8 mouse cellular contexts compared by ENCODE assay signal in the genomic region with DNA sequence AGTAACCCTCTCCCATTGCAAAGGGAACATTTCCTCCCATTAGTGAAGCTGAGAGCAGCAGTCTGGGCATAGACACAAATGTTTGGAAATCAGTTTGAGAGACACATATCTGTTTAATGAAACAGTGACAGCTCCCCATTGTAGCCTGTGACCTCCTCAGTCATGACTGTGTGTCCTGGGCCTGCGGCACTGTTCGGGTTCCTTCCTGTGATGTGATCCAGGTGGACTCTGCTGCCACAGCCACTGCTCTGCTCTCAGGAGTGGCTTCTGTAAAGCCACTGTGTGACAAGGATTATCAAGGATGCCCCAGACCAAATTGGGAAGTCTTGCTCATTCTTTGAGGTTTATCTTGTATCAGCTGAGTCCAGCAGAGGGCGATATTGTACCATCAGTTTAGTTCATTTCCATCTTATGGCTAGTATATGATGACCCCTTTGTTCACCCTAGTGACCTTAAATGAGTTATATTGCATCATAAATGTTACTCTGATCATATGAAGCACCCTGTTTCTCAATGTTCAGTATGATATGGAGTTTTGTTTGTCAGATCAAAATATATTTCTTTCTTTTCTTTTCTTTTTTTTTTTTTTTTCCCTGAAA. TPM values are rescaled to one million over a fixed set of nuclear protein-coding genes. Genes with fewer than 3 reads are reported as not detected.
DNase-seq lines count a peak whose midpoint lies in the region; ATAC-seq lines count a peak whose summit lies in the region.

No protein-coding gene starts in this region.

- no peak overlapping the region for H3K9ac ChIP-seq in forebrain, embryonic 12.5 days
- H3K9ac ChIP-seq in hindbrain, embryonic 11.5 days (ENCODE audit: low read depth, low read length): no peak overlapping the region

- H3K27ac ChIP-seq in forebrain, embryonic 10.5 days: no peak overlapping the region
- no peak overlapping the region for H3K27ac ChIP-seq in forebrain, embryonic 12.5 days
- no peak overlapping the region for H3K27ac ChIP-seq in hindbrain, embryonic 11.5 days (ENCODE audit: low read depth, low read length)

- H3K36me3 ChIP-seq in forebrain, embryonic 10.5 days (replicated peaks): peaks cover 91% of the 10 kb centered on the region
- H3K36me3 ChIP-seq in forebrain, embryonic 12.5 days (replicated peaks): peaks cover 65% of the 10 kb centered on the region
- H3K36me3 ChIP-seq in hindbrain, embryonic 11.5 days (ENCODE audit: control insufficient read depth, insufficient read depth, low read length): 0 out of 2 replicates have a peak, but pooled peaks cover 2% of the 10 kb centered on the region

- no peak for ATAC-seq in forebrain, embryonic 12.5 days (ENCODE audit: low FRiP score)
- ATAC-seq in hindbrain, embryonic 11.5 days (ENCODE audit: low FRiP score): peak; percentile 45; the same call in 1 of the 2 replicates
- peak; percentile 96 for ATAC-seq in megakaryocyte, adult 5-6 weeks (ENCODE audit: poor library complexity, severe bottlenecking)

- H3K27me3 ChIP-seq in forebrain, embryonic 10.5 days (ENCODE audit: poor library complexity, severe bottlenecking): no peaks in the 10 kb centered on the region
- no peaks in the 10 kb centered on the region for H3K27me3 ChIP-seq in forebrain, embryonic 12.5 days
- H3K27me3 ChIP-seq in hindbrain, embryonic 11.5 days (ENCODE audit: control insufficient read depth, insufficient read depth, low read length): no peaks in the 10 kb centered on the region

- 46% methylated on average over 3 of the region's 3 CpGs for WGBS in forebrain, embryonic 10.5 days
- 51% methylated on average over 3 of the region's 3 CpGs for WGBS in forebrain, embryonic 12.5 days
- 48% methylated on average over 3 of the region's 3 CpGs for WGBS in hindbrain, embryonic 11.5 days

- H3K9me3 ChIP-seq in forebrain, embryonic 10.5 days: no peaks in the 10 kb centered on the region
- no peaks in the 10 kb centered on the region for H3K9me3 ChIP-seq in forebrain, embryonic 12.5 days
- H3K9me3 ChIP-seq in hindbrain, embryonic 11.5 days (ENCODE audit: control insufficient read depth, low read length): no peaks in the 10 kb centered on the region

- no peak overlapping the region for H3K4me3 ChIP-seq in forebrain, embryonic 10.5 days
- H3K4me3 ChIP-seq in forebrain, embryonic 12.5 days (replicated peaks): no peak overlapping the region
- no peak overlapping the region for H3K4me3 ChIP-seq in hindbrain, embryonic 11.5 days (ENCODE audit: low read depth, low read length)

- no peak overlapping the region for H3K4me2 ChIP-seq in forebrain, embryonic 12.5 days
- no peak overlapping the region for H3K4me2 ChIP-seq in hindbrain, embryonic 11.5 days (replicated peaks; ENCODE audit: low read depth, low read length)

- peak; percentile 37 for DNase-seq in forebrain, embryonic 10.5 days (ENCODE audit: extremely low spot score, low spot score)
- peak; percentile 76 for DNase-seq in adipocyte (ENCODE audit: low spot score)
- peak; percentile 80 for DNase-seq in embryo, embryonic 11 days
- DNase-seq in hindbrain, embryonic 11.5 days (ENCODE audit: low spot score): peak; percentile 82
- peak; percentile 17 to 71 for DNase-seq in layer of hippocampus, postnatal 14 days (ENCODE audit: low spot score in 2 of 2)
- peak; percentile 66 for DNase-seq in right cerebral cortex, postnatal 4 days

- no peaks in the 10 kb centered on the region for H3K4me1 ChIP-seq in forebrain, embryonic 10.5 days
- no peaks in the 10 kb centered on the region for H3K4me1 ChIP-seq in forebrain, embryonic 12.5 days
- H3K4me1 ChIP-seq in hindbrain, embryonic 11.5 days (replicated peaks; ENCODE audit: control insufficient read depth, insufficient read depth, low read length): no peaks in the 10 kb centered on the region

RNA-seq across cellular contexts. Expression of gene Pex13, which starts 13.4 kb away (rescaled TPM):
- 29.4 and 31.5 TPM in 2 replicates for polyA plus RNA-seq in forebrain, embryonic 10.5 days (2016; fragmentation: Nextera tagmentation; extraction: Ambion mirVana)
- polyA plus RNA-seq in forebrain, embryonic 12.5 days (2016; fragmentation: Nextera tagmentation; extraction: Ambion mirVana): 42.8 and 45.9 TPM in 2 replicates
- 42.2 and 49.6 TPM in 2 replicates for polyA plus RNA-seq in hindbrain, embryonic 11.5 days (2014; fragmentation: Nextera tagmentation; extraction: Ambion mirVana)
- total RNA-seq in layer of hippocampus, postnatal 14 days (2021): 10 to 100 TPM; 20.5 to 24.5 TPM
- 19.5 and 35.6 TPM in 2 replicates for total RNA-seq in megakaryocyte, adult 5-6 weeks (2015)
- 11.1 and 19.4 TPM in 2 replicates for total RNA-seq in megakaryocyte, adult 5-6 weeks (2017)

RNA-seq across cellular contexts. Expression of gene Pus10, which starts 13.7 kb away (rescaled TPM):
- 26.0 and 26.1 TPM in 2 replicates for polyA plus RNA-seq in forebrain, embryonic 10.5 days (2016; fragmentation: Nextera tagmentation; extraction: Ambion mirVana)
- polyA plus RNA-seq in forebrain, embryonic 12.5 days (2016; fragmentation: Nextera tagmentation; extraction: Ambion mirVana): 23.8 and 24.9 TPM in 2 replicates
- 19.3 and 21.6 TPM in 2 replicates for polyA plus RNA-seq in hindbrain, embryonic 11.5 days (2014; fragmentation: Nextera tagmentation; extraction: Ambion mirVana)
- 10 to 100 TPM; 12.2 to 19.5 TPM for total RNA-seq in layer of hippocampus, postnatal 14 days (2021)
- 14.6 and 21.5 TPM in 2 replicates for total RNA-seq in megakaryocyte, adult 5-6 weeks (2015)
- 26.0 and 31.1 TPM in 2 replicates for total RNA-seq in megakaryocyte, adult 5-6 weeks (2017)

RNA-seq across cellular contexts. Expression of gene 0610010F05Rik, which starts 45.7 kb away (rescaled TPM):
- polyA plus RNA-seq in forebrain, embryonic 10.5 days (2016; fragmentation: Nextera tagmentation; extraction: Ambion mirVana): 38.7 and 44.3 TPM in 2 replicates
- 90.4 and 92.9 TPM in 2 replicates for polyA plus RNA-seq in forebrain, embryonic 12.5 days (2016; fragmentation: Nextera tagmentation; extraction: Ambion mirVana)
- polyA plus RNA-seq in hindbrain, embryonic 11.5 days (2014; fragmentation: Nextera tagmentation; extraction: Ambion mirVana): 74.3 and 82.2 TPM in 2 replicates
- 10 to 100 TPM; 43.5 to 55.9 TPM for total RNA-seq in layer of hippocampus, postnatal 14 days (2021)
- total RNA-seq in megakaryocyte, adult 5-6 weeks (2015): 20.7 and 23.5 TPM in 2 replicates
- total RNA-seq in megakaryocyte, adult 5-6 weeks (2017): 26.9 and 35.6 TPM in 2 replicates
